Mouse (Mus musculus) megakaryocyte-erythroid progenitor cell, adult 5-6 weeks (primary cell): ENCODE measurements around the gene Xpo6. TPM values are rescaled to one million over a fixed set of nuclear protein-coding genes. Genes with fewer than 3 reads are reported as not detected.

Experiments used
- ATAC-seq: replicated peaks from 2 replicates; pipeline ENCODE4 v1.8.0; 2016; ENCODE audit warnings: mild to moderate bottlenecking, inconsistent platforms; ENCODE audit not compliant: severe bottlenecking, poor library complexity, low FRiP score, low TSS enrichment
- total RNA-seq, 2 experiments: library from RNA; stranded (forward) in 1 of 2; stranded (reverse) in 1 of 2; fragments of 200-1000, 215-1000 nt in 1 of 2; fragments of >200 nt in 1 of 2; fragmentation: Nextera tagmentation in 1 of 2; gene quantifications; 2 replicates each; pipeline ENCODE4 v1.2.3; 2014 to 2017

Gene Xpo6
- total RNA-seq, 2 experiments from 2014 or later = 77.8 to 147 TPM

GRCm38 (mm10) chr7:126087602-126088001 lies 112.7 kb downstream of the Xpo6 start:
- ATAC-seq = no peak

GRCm38 (mm10) chr7:126086321-126086741 lies 114.0 kb downstream of the Xpo6 start:
- no peak for ATAC-seq

DNA sequence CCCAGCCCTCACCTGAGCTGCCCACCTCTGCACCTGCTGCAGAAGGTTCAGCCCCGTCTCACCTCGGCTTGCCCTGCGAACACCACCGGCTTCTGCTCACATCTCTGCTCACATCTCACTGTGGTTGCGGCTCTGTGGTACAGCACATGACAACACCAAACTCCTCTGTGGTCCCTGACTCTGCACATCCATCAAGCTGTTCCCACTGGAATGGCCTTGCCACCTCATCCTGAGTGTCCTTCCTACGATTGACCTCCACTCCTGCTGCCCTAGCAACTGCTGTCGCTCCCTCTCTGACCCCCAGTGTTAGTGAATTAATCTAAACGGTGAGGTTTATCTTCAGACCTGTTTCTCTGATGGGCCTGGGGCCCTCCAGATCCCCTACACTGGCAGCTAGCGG lies 115.1 kb downstream of the Xpo6 start:
- no peak for ATAC-seq

- ATAC-seq = no peak
Measured at GRCm38 (mm10) chr7:126083980-126084348, 116.3 kb downstream of the Xpo6 start.

- ATAC-seq = no peak
Measured at GRCm38 (mm10) chr7:126083341-126083979, 116.8 kb downstream of the Xpo6 start.

- no peak for ATAC-seq
Measured at GRCm38 (mm10) chr7:126082286-126082741, 118.0 kb downstream of the Xpo6 start, which contains the start of gene Gsg1l. Gene Gsg1l, minus strand, starts transcription at chr7:126082411.

DNA sequence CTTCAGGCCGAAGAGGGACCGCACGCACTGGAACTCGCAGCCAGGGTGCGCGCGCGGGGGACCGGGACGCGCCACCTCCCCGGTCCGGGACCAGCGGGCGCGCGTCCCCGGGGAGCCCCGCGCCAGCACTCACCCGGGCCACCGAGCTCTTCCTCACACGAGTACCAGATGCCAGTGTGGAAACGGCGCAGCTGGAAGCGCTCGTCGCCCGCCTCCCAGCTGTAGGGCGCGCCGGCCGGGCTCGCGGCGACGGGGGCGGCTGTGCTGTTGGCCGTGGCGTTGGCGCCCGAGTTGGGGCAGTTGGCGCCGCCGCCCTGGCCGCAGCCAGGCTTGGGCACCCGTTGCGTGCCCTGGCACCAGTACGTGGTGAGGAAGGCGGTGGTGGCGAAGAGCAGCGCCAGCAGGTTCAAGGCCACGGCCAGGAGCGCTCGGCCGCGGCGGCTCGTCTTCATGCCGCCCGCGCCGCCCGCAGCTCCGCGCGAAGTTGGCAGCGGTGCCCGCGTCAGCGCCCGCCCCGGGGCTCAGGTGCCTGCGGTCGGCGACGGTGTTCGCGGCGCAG lies 118.5 kb downstream of the Xpo6 start:
- no peak for ATAC-seq

DNA sequence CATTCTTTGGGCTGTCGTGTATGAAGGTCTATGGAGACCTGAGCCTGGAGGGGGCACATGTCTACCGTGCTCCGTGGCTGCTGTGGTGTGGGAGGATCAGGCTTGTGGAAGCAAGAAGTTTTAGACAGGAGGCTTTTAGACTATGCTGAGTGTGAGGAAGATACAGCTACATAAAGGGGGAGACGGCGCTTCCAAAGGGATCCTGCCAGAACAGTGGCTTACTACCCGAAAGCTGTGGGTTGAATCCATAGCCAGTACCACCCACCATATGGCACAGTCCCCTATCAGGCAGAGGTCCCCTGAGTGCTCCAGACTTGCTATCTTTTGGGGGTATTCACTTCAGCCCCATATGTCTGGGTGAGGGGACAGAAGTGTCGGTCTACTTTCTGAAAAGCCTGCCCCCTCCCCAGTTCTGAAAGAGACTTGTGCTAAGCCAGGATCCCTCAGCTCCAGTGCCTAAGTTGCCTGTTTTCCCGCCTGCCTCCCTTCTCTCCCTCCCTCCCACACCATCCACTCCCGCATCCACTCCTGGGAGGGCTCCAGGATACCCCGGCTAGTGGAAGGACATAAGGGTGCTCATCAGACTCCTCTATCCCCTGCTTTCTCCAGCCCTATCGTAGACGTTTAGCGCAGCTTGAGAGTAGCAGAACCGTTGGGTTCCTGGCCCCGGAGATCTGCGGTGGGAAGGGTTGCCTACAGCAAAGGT lies 119.2 kb downstream of the Xpo6 start:
- ATAC-seq = no peak

- ATAC-seq = no peak
Measured at GRCm38 (mm10) chr7:126076935-126077334, 123.4 kb downstream of the Xpo6 start.

DNA sequence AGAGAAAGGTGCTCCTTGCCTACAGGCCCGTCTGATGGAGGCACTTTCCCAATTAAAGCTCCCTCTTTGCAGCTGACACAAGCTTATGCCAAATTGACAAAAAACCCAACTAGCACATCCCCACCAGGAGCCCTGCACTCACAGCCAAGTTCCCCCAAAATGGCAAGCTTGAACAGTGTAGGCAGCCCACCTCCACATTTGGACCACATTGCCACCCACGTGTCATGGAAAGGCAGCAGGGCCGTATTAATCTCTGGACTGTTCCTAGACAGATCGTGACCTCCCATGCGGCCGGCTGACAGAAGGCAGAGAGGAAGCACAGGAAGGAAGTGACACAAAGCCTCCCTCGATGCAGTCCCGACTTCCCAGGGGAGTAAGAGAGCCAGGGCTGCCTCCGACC lies 125.2 kb downstream of the Xpo6 start:
- ATAC-seq = no peak

GRCm38 (mm10) chr7:126070321-126070720 lies 130.0 kb downstream of the Xpo6 start:
- no peak for ATAC-seq

- no peak for ATAC-seq
Measured at GRCm38 (mm10) chr7:126066777-126067176, 133.5 kb downstream of the Xpo6 start.

DNA sequence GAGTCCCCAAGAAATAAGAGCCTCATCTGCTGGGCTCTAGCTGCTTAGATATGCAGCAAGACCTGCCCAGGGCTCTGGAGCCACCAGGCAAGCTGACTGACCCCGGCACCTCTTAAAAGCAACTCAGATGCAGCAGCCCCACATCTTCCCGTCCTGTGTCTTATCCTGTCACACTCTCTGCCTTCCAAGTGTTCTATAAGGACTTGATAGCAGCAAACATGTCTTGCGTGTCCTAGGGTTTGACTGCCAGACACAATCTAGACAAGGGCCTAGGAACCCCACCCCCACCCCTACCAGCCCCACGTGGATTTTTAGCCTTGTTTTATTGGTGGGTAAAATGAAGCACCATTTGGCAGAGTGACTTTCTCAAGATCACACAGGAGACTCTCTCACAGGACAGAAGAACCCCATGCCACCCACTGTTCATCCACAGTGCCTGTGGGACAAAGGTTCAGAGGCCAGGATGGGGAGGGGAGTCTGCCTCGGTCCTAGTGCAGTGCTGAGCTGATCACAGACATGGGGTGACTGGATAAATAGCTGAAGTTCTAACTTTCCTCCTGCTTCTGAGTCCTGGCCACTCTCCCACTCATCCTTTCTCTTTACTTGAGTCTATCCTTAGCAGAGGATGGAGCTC lies 134.9 kb downstream of the Xpo6 start:
- ATAC-seq = no peak

- ATAC-seq = no peak
Measured at GRCm38 (mm10) chr7:126062228-126062627, 138.1 kb downstream of the Xpo6 start.

- no peak for ATAC-seq
Measured at GRCm38 (mm10) chr7:126058918-126059317, 141.4 kb downstream of the Xpo6 start.

DNA sequence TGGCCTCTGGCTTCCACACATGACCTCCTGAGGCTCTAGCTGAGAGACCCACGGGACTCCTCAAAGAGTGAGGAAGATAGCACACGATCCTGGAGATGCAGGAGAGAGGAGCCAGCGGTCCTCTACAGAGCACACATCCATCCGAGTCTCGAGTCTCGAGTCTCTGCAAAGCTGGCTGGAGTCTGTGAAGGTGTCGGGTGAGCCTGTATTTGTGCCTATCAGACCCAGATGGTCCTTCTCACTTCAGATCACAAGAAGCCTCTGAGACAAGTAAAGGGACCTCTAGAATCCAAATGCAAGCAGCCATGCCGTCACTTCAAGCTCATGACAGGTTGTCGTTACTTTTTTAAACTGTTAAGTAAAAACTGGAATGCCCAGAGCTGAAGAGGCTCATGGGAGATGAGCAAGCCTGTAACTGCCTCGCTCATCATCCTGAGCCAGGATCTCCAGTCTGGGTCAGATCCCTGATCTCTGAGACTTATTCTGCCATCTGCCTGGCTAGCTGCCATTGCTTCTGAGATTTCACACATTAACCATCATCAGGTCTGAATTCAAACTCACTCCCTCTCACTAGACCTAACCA lies 142.9 kb downstream of the Xpo6 start:
- no peak for ATAC-seq

DNA sequence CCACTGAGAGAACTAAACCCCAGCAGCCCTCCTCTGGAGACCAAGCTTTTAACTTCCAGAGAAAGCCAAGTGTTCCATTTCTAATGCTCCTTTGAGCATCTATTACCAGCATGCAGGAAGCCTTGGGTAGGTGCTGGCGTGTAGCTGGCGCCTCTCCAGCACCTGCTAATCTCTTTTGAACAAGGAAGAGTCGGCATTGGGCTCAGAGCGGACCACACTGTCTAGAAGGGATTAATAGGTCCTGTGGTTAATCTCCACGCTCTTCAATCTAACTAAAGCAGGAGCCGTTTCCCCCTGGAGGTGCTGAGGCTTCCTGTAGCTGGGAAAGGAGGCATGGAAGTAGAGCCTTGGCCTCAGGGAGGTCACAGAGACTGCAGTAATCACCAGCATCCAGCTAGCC lies 145.7 kb downstream of the Xpo6 start:
- ATAC-seq = peak; percentile 46

DNA sequence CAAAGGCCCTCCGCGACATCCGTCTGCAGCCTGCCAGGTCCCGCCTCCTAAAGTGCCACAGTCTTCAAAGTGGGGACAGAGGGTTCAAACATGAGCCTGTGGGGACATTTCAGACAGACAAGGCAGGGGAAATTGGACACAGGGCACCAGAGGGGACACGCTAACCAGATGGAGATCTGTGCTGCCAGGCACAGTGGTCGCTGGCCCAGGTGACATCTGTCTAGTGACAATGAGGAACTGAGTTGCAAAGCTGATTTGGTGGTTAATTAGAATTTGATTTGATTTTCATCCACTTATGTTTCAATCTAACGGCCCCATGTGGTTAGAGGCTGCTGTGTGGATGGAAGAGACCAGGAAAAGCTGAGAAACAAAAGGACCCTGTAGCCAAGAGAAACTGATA lies 146.7 kb downstream of the Xpo6 start:
- no peak for ATAC-seq

DNA sequence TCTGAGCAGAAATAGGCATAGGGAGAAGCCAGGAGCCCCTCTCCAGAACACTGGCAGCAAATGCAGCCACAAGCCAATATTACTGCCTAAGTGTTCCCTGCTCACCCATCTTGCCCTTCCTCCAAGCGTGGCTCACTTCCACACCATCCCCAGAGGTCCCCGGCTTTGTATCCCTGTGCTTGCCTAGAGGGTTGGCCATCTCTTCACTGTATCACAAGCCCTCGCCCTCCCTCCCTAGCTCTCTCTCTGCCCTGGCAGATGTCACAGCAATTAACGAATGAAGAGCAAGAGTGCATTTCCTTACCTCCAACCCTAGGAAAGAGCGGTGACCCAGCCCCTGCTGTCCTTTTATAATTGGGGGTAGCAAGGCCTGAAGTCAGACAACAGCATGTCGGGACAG lies 148.4 kb downstream of the Xpo6 start:
- no peak for ATAC-seq
